Mouse (Mus musculus): Measurements from ENCODE around the gene Olfr491. TPM values are rescaled to one million over a fixed set of nuclear protein-coding genes. Genes with fewer than 3 reads are reported as not detected.

The Olfr491 gene
- not detected for total RNA-seq (2021)
- long read RNA-seq = 0 reads

DNA sequence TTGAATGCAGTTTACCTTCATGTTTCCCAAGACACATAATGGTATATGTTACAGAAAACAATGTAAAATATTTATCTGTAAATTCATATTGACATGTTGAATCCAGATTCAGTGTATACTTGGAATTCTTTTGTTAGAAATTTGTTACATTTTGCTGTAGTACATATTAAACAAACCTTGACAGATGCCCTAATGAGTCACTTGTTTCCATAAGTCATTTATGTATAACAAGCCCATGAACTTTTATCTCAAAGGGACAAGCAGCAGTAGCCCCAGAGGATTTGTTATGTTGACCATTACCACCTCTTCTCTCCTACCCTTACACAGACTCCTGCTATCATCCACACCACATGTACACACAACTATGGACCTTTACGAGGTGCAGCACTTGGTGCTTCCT lies at the start of gene Olfr491:
Olfr491 (plus strand) TSS at position 301 of the 400 bp plus-strand sequence.
- DNase-seq (ENCODE audit: low spot score in 2 of 2) = no peak

DNA sequence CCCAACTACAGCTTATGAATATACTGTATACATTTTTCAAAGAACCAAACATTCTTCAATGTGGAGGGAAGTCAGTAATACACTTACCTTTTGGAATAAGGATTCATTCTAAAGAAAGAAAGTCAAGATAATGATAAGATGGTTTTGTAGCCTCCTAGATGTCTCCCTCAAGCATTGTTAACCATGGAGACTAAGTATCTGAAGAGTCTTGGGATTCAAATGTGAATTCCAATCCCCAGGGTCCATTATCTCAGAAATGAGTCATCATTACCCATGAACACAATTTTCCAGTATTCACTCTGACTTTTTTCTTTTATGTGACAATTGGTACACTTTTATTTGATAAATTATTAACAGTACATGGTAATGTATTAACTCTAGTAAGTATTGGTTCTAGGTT lies 24.4 kb upstream of the Olfr491 start, which contains the start of gene Olfr490:
Olfr490 (minus strand) TSS at position 101 of the 400 bp plus-strand sequence.
- DNase-seq (ENCODE audit: low spot score in 2 of 2) = no peak

DNA sequence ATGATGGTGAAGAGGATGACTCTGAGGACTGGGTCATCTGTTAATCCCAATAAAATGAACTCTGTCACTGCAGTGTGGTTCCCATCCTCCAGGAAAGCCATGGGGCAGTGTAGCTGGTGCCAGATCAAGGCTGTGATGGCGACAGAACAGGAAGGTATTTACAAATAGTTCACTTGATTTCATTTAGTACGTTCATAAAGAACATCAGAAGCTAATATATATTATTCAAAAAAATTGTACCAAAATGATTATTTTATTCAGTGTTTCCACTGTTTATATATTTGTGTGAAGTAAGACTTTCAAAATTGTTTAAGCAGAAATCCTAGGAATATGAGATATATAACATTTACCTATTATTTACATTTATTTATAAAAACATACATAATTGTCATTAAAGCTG lies 10.3 kb downstream of the Olfr491 start, which contains the start of gene Olfr492:
Olfr492 (minus strand) TSS at position 101 of the 400 bp plus-strand sequence.
- no peak for DNase-seq (ENCODE audit: low spot score in 2 of 2)

DNA sequence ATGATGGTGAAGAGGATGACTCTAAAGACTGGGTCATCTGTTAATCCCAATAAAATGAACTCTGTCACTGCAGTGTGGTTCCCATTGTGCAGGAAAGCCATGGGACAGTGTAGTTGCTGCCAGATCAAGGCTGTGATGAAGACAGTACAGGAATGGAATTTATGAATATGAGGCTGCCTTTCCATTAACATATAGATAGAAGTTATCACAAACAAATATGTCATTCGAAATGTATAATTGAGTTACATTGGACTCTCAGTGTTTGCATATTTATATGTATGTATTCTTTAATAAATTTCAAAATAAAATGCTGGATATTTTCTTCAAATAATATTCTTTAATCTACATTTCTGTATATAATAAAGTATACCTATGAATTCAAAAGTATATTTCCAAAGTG lies 33.6 kb downstream of the Olfr491 start, which contains the start of gene Olfr493:
Olfr493 (minus strand) TSS at position 101 of the 400 bp plus-strand sequence.
- no peak for DNase-seq (ENCODE audit: low spot score in 2 of 2)

DNA sequence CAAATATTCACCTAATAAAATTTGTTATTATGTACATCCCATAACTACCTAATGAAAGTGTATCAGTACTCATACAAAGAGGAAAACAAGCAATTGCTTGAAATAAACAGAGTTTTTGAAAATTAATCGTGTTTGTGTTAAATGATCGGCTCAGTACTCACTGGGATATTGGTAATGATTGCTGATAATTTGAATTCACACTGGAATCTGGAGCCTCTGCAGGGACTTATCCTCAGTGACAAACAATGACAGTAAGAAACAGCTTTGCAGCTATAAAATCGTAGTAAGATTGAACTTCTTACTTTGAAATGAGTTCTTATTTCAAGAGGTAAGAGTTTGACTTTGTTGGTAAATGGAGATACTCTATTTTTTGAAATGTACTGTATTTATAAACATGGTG lies 51.8 kb downstream of the Olfr491 start, which contains the start of gene Olfr494:
Olfr494 (plus strand) TSS at position 301 of the 400 bp plus-strand sequence.
- DNase-seq (ENCODE audit: low spot score in 2 of 2) = no peak

Other genes starting within 250 kb of the Olfr491 start
- not detected for gene Olfr480, start 246.1 kb upstream of the Olfr491 start, total RNA-seq (2021)
- not detected for gene Olfr481, start 233.6 kb upstream of the Olfr491 start, total RNA-seq (2021)
- 1 to 10 TPM; 2.1 TPM for gene Olfr482, start 215.9 kb upstream of the Olfr491 start, total RNA-seq (2021)
- not detected for gene Olfr483, start 212.6 kb upstream of the Olfr491 start, total RNA-seq (2021)
- gene Olfr484, start 186.0 kb upstream of the Olfr491 start, total RNA-seq (2021) = not detected
- not detected for gene Olfr485, start 153.6 kb upstream of the Olfr491 start, total RNA-seq (2021)
- gene Olfr486, start 140.7 kb upstream of the Olfr491 start, total RNA-seq (2021) = not detected
- not detected for gene Olfr487, start 98.8 kb upstream of the Olfr491 start, total RNA-seq (2021)
- gene Olfr488, start 55.1 kb upstream of the Olfr491 start, total RNA-seq (2021) = not detected
- gene Olfr490, start 24.5 kb upstream of the Olfr491 start, total RNA-seq (2021) = not detected
- gene Olfr492, start 10.2 kb downstream of the Olfr491 start, total RNA-seq (2021) = not detected
- gene Olfr493, start 33.5 kb downstream of the Olfr491 start, total RNA-seq (2021) = not detected
- not detected for gene Olfr494, start 51.9 kb downstream of the Olfr491 start, total RNA-seq (2021)
- gene Olfr495, start 79.7 kb downstream of the Olfr491 start, total RNA-seq (2021) = not detected
- not detected for gene Olfr497, start 107.0 kb downstream of the Olfr491 start, total RNA-seq (2021)
- gene Olfr498, start 151.9 kb downstream of the Olfr491 start, total RNA-seq (2021) = not detected
- not detected for gene Olfr502, start 211.6 kb downstream of the Olfr491 start, total RNA-seq (2021)
- not detected for gene Olfr503, start 231.1 kb downstream of the Olfr491 start, total RNA-seq (2021)